ENCODE assay signal across 9 mouse cellular contexts in genomic region chr2:164744987-164745386, GRCm38 (mm10). TPM values are rescaled to one million over a fixed set of nuclear protein-coding genes. Genes with fewer than 3 reads are reported as not detected.
DNase-seq lines count a peak whose midpoint lies in the region; ATAC-seq and TF ChIP-seq lines count a peak whose summit lies in the region.
"Had no signal": no experiment of that assay in that cellular context is flagged by ENCODE, and none has a peak within 500 bp of the region (broad histone marks: within the 10 kb centered on the region; RNA-seq: fewer than 3 reads in every experiment).

No protein-coding gene starts in this region.

- H3K4me3 ChIP-seq in left cerebral cortex, adult 2 months, result peak overlapping the region; percentile 87
- peak overlapping the region; percentile 91 for H3K4me3 ChIP-seq in embryonic facial prominence, embryonic 13.5 days
- H3K4me3 ChIP-seq in intestine, embryonic 16.5 days (ENCODE audit: low read length), result peak overlapping the region; percentile 86
- peak overlapping the region; percentile 79 for H3K4me3 ChIP-seq in myocyte

- H3K9me3 ChIP-seq in embryonic facial prominence, embryonic 13.5 days, result no peaks in the 10 kb centered on the region
- H3K9me3 ChIP-seq in intestine, embryonic 16.5 days (ENCODE audit: control insufficient read depth, low read length), result no peaks in the 10 kb centered on the region

- intact Hi-C loops in left cerebral cortex, adult 2 months (cut with DNase I), result loop anchor here (10.0 kb wide), 1 partner anchor 260 kb away; the partner anchor contains the start of gene Dbndd2

- no peak for DNase-seq in left cerebral cortex, adult 2 months (ENCODE audit: extremely low spot score in 1 of 2, low spot score in 2 of 2)
- no peak for DNase-seq in left cerebral cortex, adult 11 months (ENCODE audit: low spot score)
- no peak for DNase-seq in B cell, adult 2 months
- no peak for DNase-seq in frontal cortex, postnatal 14 days (ENCODE audit: low spot score in 2 of 2)
- no peak for DNase-seq in ovary, postnatal 10 days (ENCODE audit: low spot score)

- WGBS in embryonic facial prominence, embryonic 13.5 days, result 71% methylated on average over 13 of the region's 13 CpGs
- WGBS in intestine, embryonic 16.5 days, result 71% methylated on average over 13 of the region's 13 CpGs

- H3K9ac ChIP-seq in embryonic facial prominence, embryonic 13.5 days, result peak overlapping the region; percentile 96
- H3K9ac ChIP-seq in intestine, embryonic 16.5 days (ENCODE audit: low read depth, low read length), result peak overlapping the region; percentile 91; the same call in 1 of the 2 replicates

- ATAC-seq in embryonic facial prominence, embryonic 13.5 days (ENCODE audit: insufficient number of reproducible peaks, insufficient read depth, low FRiP score, low TSS enrichment, low read depth), result no peak
- ATAC-seq in intestine, embryonic 16.5 days, result no peak

- H3K4me2 ChIP-seq in embryonic facial prominence, embryonic 13.5 days, result peak overlapping the region; percentile 83
- peak overlapping the region; percentile 88 for H3K4me2 ChIP-seq in intestine, embryonic 16.5 days (ENCODE audit: low read depth, low read length)
- peak overlapping the region; percentile 96 for H3K4me2 ChIP-seq in myocyte (ENCODE audit: low read depth)

- H3K27me3 ChIP-seq in embryonic facial prominence, embryonic 13.5 days, result no peaks in the 10 kb centered on the region; the same call in 1 of the 2 replicates
- H3K27me3 ChIP-seq in intestine, embryonic 16.5 days (replicated peaks; ENCODE audit: control insufficient read depth, insufficient read depth, low read length), result no peaks in the 10 kb centered on the region
- H3K27me3 ChIP-seq in myocyte (ENCODE audit: control insufficient read depth, insufficient read depth, insufficient read length), result no peaks in the 10 kb centered on the region

- TF ChIP-seq POLR2A in myocyte (IDR thresholded peaks at IDR 0.05; ENCODE audit: insufficient read length, low read depth), result no peak

- H3K79me2 ChIP-seq in myocyte (ENCODE audit: control insufficient read depth, insufficient read depth), result peaks cover 31% of the 10 kb centered on the region

- peaks cover 24% of the 10 kb centered on the region for H3K36me3 ChIP-seq in embryonic facial prominence, embryonic 13.5 days
- 0 out of 2 replicates have a peak, but pooled peaks cover 2% of the 10 kb centered on the region for H3K36me3 ChIP-seq in intestine, embryonic 16.5 days (ENCODE audit: control insufficient read depth, insufficient read depth, low read length)
- peaks cover 9% of the 10 kb centered on the region for H3K36me3 ChIP-seq in myocyte (ENCODE audit: control insufficient read depth, insufficient read depth)

- TF ChIP-seq CTCF in left cerebral cortex, adult 2 months (IDR thresholded peaks at IDR 0.05), result no peak

- peaks cover 18% of the 10 kb centered on the region for H3K4me1 ChIP-seq in embryonic facial prominence, embryonic 13.5 days
- peaks cover 16% of the 10 kb centered on the region for H3K4me1 ChIP-seq in intestine, embryonic 16.5 days (ENCODE audit: control insufficient read depth, insufficient read depth, low read length)

- no peak overlapping the region for H3ac ChIP-seq in myocyte (ENCODE audit: control insufficient read depth, insufficient read length)

- peak overlapping the region; percentile 80; the same call in 1 of the 2 replicates for H3K27ac ChIP-seq in left cerebral cortex, adult 2 months
- no peak overlapping the region for H3K27ac ChIP-seq in embryonic facial prominence, embryonic 13.5 days
- no peak overlapping the region for H3K27ac ChIP-seq in intestine, embryonic 16.5 days (ENCODE audit: low read length)

TF ChIP-seq in myocyte, 11 proteins besides CTCF, POLR2A, EP300 and RAD21:
- no peak for TF ChIP-seq MAX (IDR thresholded peaks at IDR 0.05; ENCODE audit: low read depth)
- no peak for TF ChIP-seq E2F4 (IDR thresholded peaks at IDR 0.05; ENCODE audit: insufficient read depth)
- TF ChIP-seq MYOG (IDR thresholded peaks at IDR 0.05; ENCODE audit: control insufficient read depth in 1 of 3, insufficient read depth in 1 of 3, insufficient read length in 2 of 3, low read depth in 2 of 3), result no peak
- no peak for TF ChIP-seq POLR2AphosphoS2 (IDR thresholded peaks at IDR 0.05; ENCODE audit: insufficient read length, low read depth)
- TF ChIP-seq REST (IDR thresholded peaks at IDR 0.05; ENCODE audit: insufficient read depth, insufficient read length), result no peak

RNA-seq across cellular contexts. Expression of gene Wfdc3, which starts 0.7 kb away (rescaled TPM):
- total RNA-seq in left cerebral cortex, adult 2 months (2021), result 1 to 10 TPM; 1.4 to 1.6 TPM
- 0.58 and 0.93 TPM in 2 replicates for polyA plus RNA-seq in embryonic facial prominence, embryonic 13.5 days (2015; fragmentation: Nextera tagmentation; extraction: Ambion mirVana)
- polyA plus RNA-seq in intestine, embryonic 16.5 days (2015; fragmentation: Nextera tagmentation; extraction: Ambion mirVana), result 1.3 and 1.8 TPM in 2 replicates
- polyA plus RNA-seq in myocyte (2012; fragmentation: generic; extraction: Trizol), result 0.41 TPM

RNA-seq across cellular contexts. Expression of gene Dnttip1, which starts 0.8 kb away (rescaled TPM):
- total RNA-seq in left cerebral cortex, adult 2 months (2021), result 10 to 100 TPM; 37.6 to 37.9 TPM
- 79.6 and 83.1 TPM in 2 replicates for polyA plus RNA-seq in embryonic facial prominence, embryonic 13.5 days (2015; fragmentation: Nextera tagmentation; extraction: Ambion mirVana)
- polyA plus RNA-seq in intestine, embryonic 16.5 days (2015; fragmentation: Nextera tagmentation; extraction: Ambion mirVana), result 55.9 and 56.9 TPM in 2 replicates
- 63.0 TPM for polyA plus RNA-seq in myocyte (2012; fragmentation: generic; extraction: Trizol)

RNA-seq across cellular contexts. Expression of gene Ube2c, which starts 24.7 kb away (rescaled TPM):
- under 1 TPM in 1 of 2 experiments, not detected in 1; 0.36 TPM for total RNA-seq in left cerebral cortex, adult 2 months (2021)
- 410 and 448 TPM in 2 replicates for polyA plus RNA-seq in embryonic facial prominence, embryonic 13.5 days (2015; fragmentation: Nextera tagmentation; extraction: Ambion mirVana)
- 360 and 426 TPM in 2 replicates for polyA plus RNA-seq in intestine, embryonic 16.5 days (2015; fragmentation: Nextera tagmentation; extraction: Ambion mirVana)
- polyA plus RNA-seq in myocyte (2012; fragmentation: generic; extraction: Trizol), result 103 TPM

RNA-seq across cellular contexts. Expression of gene Spint5, which starts 29.9 kb away (rescaled TPM):
- not detected for total RNA-seq in left cerebral cortex, adult 2 months (2021)
- polyA plus RNA-seq in embryonic facial prominence, embryonic 13.5 days (2015; fragmentation: Nextera tagmentation; extraction: Ambion mirVana), result not detected in 2 replicates
- not detected in 2 replicates for polyA plus RNA-seq in intestine, embryonic 16.5 days (2015; fragmentation: Nextera tagmentation; extraction: Ambion mirVana)
- polyA plus RNA-seq in myocyte (2012; fragmentation: generic; extraction: Trizol), result not detected
- total RNA-seq: layer of hippocampus, postnatal 36 days had no signal

RNA-seq across cellular contexts. Expression of gene Tnnc2, which starts 34.8 kb away (rescaled TPM):
- 1 to 10 TPM in 1 of 2 experiments, not detected in 1; 1.1 TPM for total RNA-seq in left cerebral cortex, adult 2 months (2021)
- polyA plus RNA-seq in embryonic facial prominence, embryonic 13.5 days (2015; fragmentation: Nextera tagmentation; extraction: Ambion mirVana), result 16.7 and 17.2 TPM in 2 replicates
- polyA plus RNA-seq in intestine, embryonic 16.5 days (2015; fragmentation: Nextera tagmentation; extraction: Ambion mirVana), result 3.2 and 3.9 TPM in 2 replicates
- 3,985 TPM for polyA plus RNA-seq in myocyte (2012; fragmentation: generic; extraction: Trizol)
- total RNA-seq: layer of hippocampus, postnatal 36 days had no signal
